12 mouse cellular contexts compared by ENCODE assay signal in the genomic region with DNA sequence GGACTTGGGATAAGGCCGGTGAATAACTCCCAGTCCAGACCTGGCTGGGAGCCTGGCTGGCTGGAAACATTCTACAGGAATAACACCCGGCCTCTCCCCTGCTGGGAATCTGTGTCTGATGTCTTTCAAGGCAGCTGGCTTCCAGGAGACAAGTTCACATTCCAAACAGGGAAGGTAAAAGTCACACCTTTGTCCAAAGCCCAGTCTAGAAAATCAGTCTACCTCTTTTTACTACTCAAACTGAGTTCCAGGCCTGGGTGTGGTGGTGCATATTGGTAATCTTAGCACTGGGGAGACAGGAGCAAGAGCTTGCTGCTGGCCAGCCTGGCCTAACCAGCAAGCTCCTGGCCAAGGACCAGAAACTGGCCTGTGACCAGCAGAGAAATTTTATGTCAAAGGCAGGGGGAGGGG. TPM values are rescaled to one million over a fixed set of nuclear protein-coding genes. Genes with fewer than 3 reads are reported as not detected.
DNase-seq lines count a peak whose midpoint lies in the region; ATAC-seq lines count a peak whose summit lies in the region.
"Had no signal": no experiment of that assay in that cellular context is flagged by ENCODE, and none has a peak within 500 bp of the region (broad histone marks: within the 10 kb centered on the region; RNA-seq: fewer than 3 reads in every experiment).

No protein-coding gene starts in this region.

- no peak overlapping the region for H3K9ac ChIP-seq in limb, embryonic 13.5 days
- H3K9ac ChIP-seq in forebrain, embryonic 14.5 days (ENCODE audit: low read length), result no peak overlapping the region

- 19% methylated on average over 2 of the region's 2 CpGs for WGBS in limb, embryonic 13.5 days
- WGBS in forebrain, embryonic 14.5 days, result 43% methylated on average over 2 of the region's 2 CpGs

- peak; percentile 44; the same call in 1 of the 2 replicates for ATAC-seq in limb, embryonic 13.5 days (ENCODE audit: low FRiP score, low read depth)
- ATAC-seq in forebrain, embryonic 14.5 days, result no peak

- no peaks in the 10 kb centered on the region for H3K36me3 ChIP-seq in limb, embryonic 13.5 days
- H3K36me3 ChIP-seq in forebrain, embryonic 14.5 days (ENCODE audit: control insufficient read depth, insufficient read depth, low read length), result no peaks in the 10 kb centered on the region

- intact Hi-C loops in left cerebral cortex, postnatal 4 days (cut with DNase I), result no loop called here
- intact Hi-C loops in left cerebral cortex, postnatal 14 days (cut with DNase I), result no loop called here

- H3K4me1 ChIP-seq in limb, embryonic 13.5 days, result peaks cover 23% of the 10 kb centered on the region; the same call in 1 of the 2 replicates
- H3K4me1 ChIP-seq in forebrain, embryonic 14.5 days (ENCODE audit: control insufficient read depth, insufficient read depth, low read length), result no peaks in the 10 kb centered on the region
- H3K4me1 ChIP-seq: megakaryocyte, embryonic 14.5 days had no signal

- no peaks in the 10 kb centered on the region for H3K9me3 ChIP-seq in limb, embryonic 13.5 days
- H3K9me3 ChIP-seq in forebrain, embryonic 14.5 days (replicated peaks; ENCODE audit: control insufficient read depth, low read length), result no peaks in the 10 kb centered on the region

- H3K27ac ChIP-seq in limb, embryonic 13.5 days, result peak overlapping the region; percentile 61; the same call in 1 of the 2 replicates
- no peak overlapping the region for H3K27ac ChIP-seq in forebrain, embryonic 14.5 days (ENCODE audit: low read depth, low read length)

- H3K27me3 ChIP-seq in limb, embryonic 13.5 days, result no peaks in the 10 kb centered on the region; the same call in 1 of the 2 replicates
- H3K27me3 ChIP-seq in forebrain, embryonic 14.5 days (replicated peaks; ENCODE audit: control insufficient read depth, insufficient read depth, low read length), result no peaks in the 10 kb centered on the region

- H3K4me3 ChIP-seq in limb, embryonic 13.5 days, result no peak overlapping the region
- no peak overlapping the region for H3K4me3 ChIP-seq in forebrain, embryonic 14.5 days (ENCODE audit: low read depth, low read length)
- H3K4me3 ChIP-seq: megakaryocyte, embryonic 14.5 days had no signal

- peak; percentile 68 for DNase-seq in left cerebral cortex, postnatal 4 days
- DNase-seq in left cerebral cortex, postnatal 14 days (ENCODE audit: low spot score in 2 of 2), result no peak
- DNase-seq in brain, adult 2 months (ENCODE audit: low read depth, low spot score), result peak; percentile 77
- DNase-seq in cerebellum, postnatal 36 days, result peak; percentile 70 to 75
- no peak for DNase-seq in forebrain, embryonic 14.5 days (ENCODE audit: low spot score)
- no peak for DNase-seq in adrenal gland, adult 8-10 months
- DNase-seq: kidney, adult 11 months; layer of hippocampus, adult 9-11 months had no signal

- H3K4me2 ChIP-seq in limb, embryonic 13.5 days (replicated peaks), result no peak overlapping the region
- no peak overlapping the region for H3K4me2 ChIP-seq in forebrain, embryonic 14.5 days (ENCODE audit: low read length)
- H3K4me2 ChIP-seq: liver, embryonic 11.5 days had no signal

RNA-seq across cellular contexts. Expression of a gene that starts 7.9 kb away (rescaled TPM):
- total RNA-seq in left cerebral cortex, postnatal 4 days (2021), result 100 to 1,000 TPM; 368 to 407 TPM
- total RNA-seq in left cerebral cortex, postnatal 14 days (2021), result 100 to 1,000 TPM; 158 to 184 TPM
- 134 and 137 TPM in 2 replicates for polyA plus RNA-seq in limb, embryonic 13.5 days (2015; fragmentation: Nextera tagmentation; extraction: Ambion mirVana)
- 355 and 413 TPM in 2 replicates for polyA plus RNA-seq in forebrain, embryonic 14.5 days (2014; fragmentation: Nextera tagmentation; extraction: Ambion mirVana)
- 100 to 1,000 TPM; 307 to 396 (median 352) TPM for total RNA-seq in adrenal gland, adult 8-10 months (2022)

RNA-seq across cellular contexts. Expression of a gene that starts 37.4 kb away (rescaled TPM):
- total RNA-seq in left cerebral cortex, postnatal 4 days (2021), result 1 to 10 TPM; 6.7 to 7.0 TPM
- total RNA-seq in left cerebral cortex, postnatal 14 days (2021), result 1 to 10 TPM; 6.6 to 7.5 TPM
- polyA plus RNA-seq in limb, embryonic 13.5 days (2015; fragmentation: Nextera tagmentation; extraction: Ambion mirVana), result 3.8 and 5.9 TPM in 2 replicates
- polyA plus RNA-seq in forebrain, embryonic 14.5 days (2014; fragmentation: Nextera tagmentation; extraction: Ambion mirVana), result 5.2 and 6.2 TPM in 2 replicates
- total RNA-seq in adrenal gland, adult 8-10 months (2022), result 10 to 100 TPM in 1 of 4 experiments, 1 to 10 TPM in 3; 4.9 to 10.4 (median 7.3) TPM

RNA-seq across cellular contexts. Expression of a gene that starts 43.2 kb away (rescaled TPM):
- not detected for total RNA-seq in left cerebral cortex, postnatal 4 days (2021)
- total RNA-seq in left cerebral cortex, postnatal 14 days (2021), result not detected
- 1.6 and 1.7 TPM in 2 replicates for polyA plus RNA-seq in limb, embryonic 13.5 days (2015; fragmentation: Nextera tagmentation; extraction: Ambion mirVana)
- polyA plus RNA-seq in forebrain, embryonic 14.5 days (2014; fragmentation: Nextera tagmentation; extraction: Ambion mirVana), result 0.05 TPM in 1 of 2 replicates, not detected in the other
- total RNA-seq in adrenal gland, adult 8-10 months (2022), result under 1 TPM; 0.18 to 0.87 (median 0.52) TPM
- polyA plus RNA-seq: cortical plate, adult 2 months had no signal

Comparison
In these comparisons a context has a peak if more than half of its experiments do, and no peak if none do; other contexts are left out.
1. DNase-seq: peak in left cerebral cortex, postnatal 4 days (single experiment), brain, adult 2 months (single experiment) and cerebellum, postnatal 36 days (2 of 2); none in left cerebral cortex, postnatal 14 days (0 of 2), forebrain, embryonic 14.5 days (single experiment) and adrenal gland, adult 8-10 months (single experiment).